Mouse (Mus musculus): ENCODE data around the gene Tnfrsf13c.
A peak's percentile ranks its signal among the peaks of the same experiment; 100 is the strongest.

The Tnfrsf13c gene

GRCm38 (mm10) chr15:82208307-82208706 lies 15.9 kb downstream of the Tnfrsf13c start:
- DNase-seq (ENCODE audit: low read depth, low spot score) = no peak

- DNase-seq (ENCODE audit: low read depth, low spot score) = no peak
These were observed 16.5 kb downstream of the Tnfrsf13c start for GRCm38 (mm10) chr15:82207504-82208219.

- no peak for DNase-seq (ENCODE audit: low read depth, low spot score)
These were observed 17.1 kb downstream of the Tnfrsf13c start for GRCm38 (mm10) chr15:82207105-82207459.

GRCm38 (mm10) chr15:82206365-82207104 lies 17.6 kb downstream of the Tnfrsf13c start:
- DNase-seq (ENCODE audit: low read depth, low spot score) = no peak

- no peak for DNase-seq (ENCODE audit: low read depth, low spot score)
These were observed 19.3 kb downstream of the Tnfrsf13c start for GRCm38 (mm10) chr15:82204680-82205371.

GRCm38 (mm10) chr15:82203611-82204351 lies 20.4 kb downstream of the Tnfrsf13c start:
- no peak for DNase-seq (ENCODE audit: low read depth, low spot score)

- no peak for DNase-seq (ENCODE audit: low read depth, low spot score)
These were observed 21.1 kb downstream of the Tnfrsf13c start for GRCm38 (mm10) chr15:82203090-82203489.

- no peak for DNase-seq (ENCODE audit: low read depth, low spot score)
These were observed 22.1 kb downstream of the Tnfrsf13c start for GRCm38 (mm10) chr15:82202086-82202485.

GRCm38 (mm10) chr15:82199546-82199945 lies 24.6 kb downstream of the Tnfrsf13c start:
- DNase-seq (ENCODE audit: low read depth, low spot score) = no peak

GRCm38 (mm10) chr15:82198342-82198741 lies 25.8 kb downstream of the Tnfrsf13c start:
- no peak for DNase-seq (ENCODE audit: low read depth, low spot score)

GRCm38 (mm10) chr15:82197937-82198336 lies 26.2 kb downstream of the Tnfrsf13c start:
- no peak for DNase-seq (ENCODE audit: low read depth, low spot score)

- DNase-seq (ENCODE audit: low read depth, low spot score) = no peak
These were observed 26.9 kb downstream of the Tnfrsf13c start for GRCm38 (mm10) chr15:82197246-82197750.

GRCm38 (mm10) chr15:82196300-82196699 lies 27.9 kb downstream of the Tnfrsf13c start:
- no peak for DNase-seq (ENCODE audit: low read depth, low spot score)

- no peak for DNase-seq (ENCODE audit: low read depth, low spot score)
These were observed 31.6 kb downstream of the Tnfrsf13c start for GRCm38 (mm10) chr15:82192617-82193016.

- DNase-seq (ENCODE audit: low read depth, low spot score) = peak; percentile 89
These were observed 35.5 kb downstream of the Tnfrsf13c start for GRCm38 (mm10) chr15:82188481-82189240.

- DNase-seq (ENCODE audit: low read depth, low spot score) = peak; percentile 89
These were observed 36.2 kb downstream of the Tnfrsf13c start for GRCm38 (mm10) chr15:82187924-82188323.

- DNase-seq (ENCODE audit: low read depth, low spot score) = peak; percentile 59
These were observed 36.8 kb downstream of the Tnfrsf13c start for GRCm38 (mm10) chr15:82187401-82187800.

GRCm38 (mm10) chr15:82186931-82187330 lies 37.2 kb downstream of the Tnfrsf13c start:
- DNase-seq (ENCODE audit: low read depth, low spot score) = no peak

- no peak for DNase-seq (ENCODE audit: low read depth, low spot score)
These were observed 38.0 kb downstream of the Tnfrsf13c start for GRCm38 (mm10) chr15:82186131-82186530.

GRCm38 (mm10) chr15:82185062-82185783 lies 38.9 kb downstream of the Tnfrsf13c start:
- DNase-seq (ENCODE audit: low read depth, low spot score) = no peak

Data from R1 (cell line).